Mouse (Mus musculus): ENCODE data around the gene Cemip.

- no peak for TF ChIP-seq MAX (IDR thresholded peaks at IDR 0.05)
- TF ChIP-seq CTCF (IDR thresholded peaks at IDR 0.05; ENCODE audit: control insufficient read depth, insufficient read depth, insufficient read length), result no peak
Measured at GRCm38 (mm10) chr7:84015050-84015449, 71.3 kb downstream of the Cemip start.

All from C2C12 (cell line).